Mouse (Mus musculus) small intestine, adult 2 months (tissue): ENCODE results near the gene Ifna7.
"Not testable (repeated sequence)": the region's sequence is repeated elsewhere in the genome, so short reads cannot be mapped to it uniquely, and the experiment has no call there.

Experiments
- CTCF ChIP-seq: fragments of 200-500 bp; IDR thresholded peaks from 2 replicates; pipeline ENCODE4 v1.5.1; 2012; ENCODE audit warnings: low read depth, mild to moderate bottlenecking, control low read depth, inconsistent platforms, low read length, moderate library complexity, mixed read lengths; ENCODE audit not compliant: insufficient replicate concordance, insufficient read length; ENCODE audit errors: extremely low read depth
- POLR2A ChIP-seq: fragments of 200-500 bp; IDR thresholded peaks from 2 replicates; pipeline ENCODE4 v1.6.1; 2012; ENCODE audit warnings: low read depth, mild to moderate bottlenecking, control low read depth, inconsistent platforms, low read length, moderate library complexity

DNA sequence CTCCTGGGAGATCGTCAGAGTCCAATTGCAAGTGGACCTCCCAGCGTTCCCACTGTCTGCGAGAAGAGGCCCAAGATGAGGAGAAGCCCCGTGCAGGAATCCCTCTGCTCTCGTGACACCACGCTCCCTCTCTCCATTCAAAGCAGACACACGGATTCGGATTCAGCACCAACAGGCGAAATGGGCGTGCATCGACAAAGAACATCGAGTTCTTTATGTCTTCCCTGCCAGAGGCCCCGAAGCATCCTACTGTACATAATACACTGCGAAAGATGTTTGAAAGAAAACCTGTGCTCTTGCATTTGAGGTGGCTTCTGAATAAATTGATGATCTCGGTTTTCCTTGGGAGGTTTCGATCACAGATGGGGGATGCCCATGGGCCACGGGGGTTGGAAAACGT, 35.7 kb upstream of the Ifna7 start:
- TF ChIP-seq CTCF, POLR2A: not testable (repeated sequence)
